Mouse (Mus musculus) ES-Bruce4 (cell line): ENCODE measurements around the gene Prkch. TPM values are rescaled to one million over a fixed set of nuclear protein-coding genes. Genes with fewer than 3 reads are reported as not detected.

Source experiments
- H3K27ac ChIP-seq: 2 replicates; pipeline ENCODE4 v1.5.1; 2012; ENCODE audit warnings: low read length, inconsistent platforms; ENCODE audit not compliant: insufficient read depth
- H3K27me3 ChIP-seq: 2 replicates; pipeline ENCODE4 v1.6.1; 2012; ENCODE audit warnings: mild to moderate bottlenecking, low read length, inconsistent platforms; ENCODE audit not compliant: control insufficient read depth, poor library complexity, insufficient read depth, severe bottlenecking
- H3K36me3 ChIP-seq: 2 replicates; pipeline ENCODE4 v1.6.1; 2012; ENCODE audit warnings: inconsistent platforms, mild to moderate bottlenecking, low read length, moderate library complexity; ENCODE audit not compliant: control insufficient read depth, poor library complexity, insufficient read depth, severe bottlenecking
- H3K4me1 ChIP-seq: one replicate; pipeline ENCODE4 v1.8.1; 2011; ENCODE audit warnings: low read length; ENCODE audit not compliant: control insufficient read depth, insufficient read depth
- H3K4me3 ChIP-seq: 2 replicates; pipeline ENCODE4 v1.5.1; 2011; ENCODE audit warnings: low read depth, mild to moderate bottlenecking, low read length
- H3K9ac ChIP-seq: 2 replicates; pipeline ENCODE4 v1.6.1; 2012; ENCODE audit warnings: low read depth, mild to moderate bottlenecking, inconsistent platforms; ENCODE audit not compliant: poor library complexity, severe bottlenecking
- H3K9me3 ChIP-seq: replicated peaks from 2 replicates; pipeline ENCODE4 v1.6.1; 2012; ENCODE audit warnings: mild to moderate bottlenecking, low read length, inconsistent platforms; ENCODE audit not compliant: control insufficient read depth, poor library complexity, insufficient read depth, severe bottlenecking
- CTCF ChIP-seq: IDR thresholded peaks from one replicate; pipeline ENCODE4 v1.8.1; 2011; ENCODE audit warnings: low read depth, low read length
- EP300 ChIP-seq: IDR thresholded peaks from 2 replicates; pipeline ENCODE4 v1.6.1; 2011; ENCODE audit warnings: low read depth, low read length; ENCODE audit not compliant: insufficient read depth
- POLR2A ChIP-seq: IDR thresholded peaks from one replicate; pipeline ENCODE4 v1.8.1; 2011; ENCODE audit warnings: low read length; ENCODE audit not compliant: insufficient read depth
- polyA plus RNA-seq: library from polyadenylated mRNA; stranded (reverse); fragments of >200 nt; gene quantifications from 2 replicates; pipeline ENCODE4 v1.2.4, GENCODE M21; 2011; ENCODE audit warnings: low read depth; ENCODE audit not compliant: missing spikeins, insufficient read depth, insufficient read length

Gene Prkch
- polyA plus RNA-seq, 1 experiment = 1.8 TPM

DNA sequence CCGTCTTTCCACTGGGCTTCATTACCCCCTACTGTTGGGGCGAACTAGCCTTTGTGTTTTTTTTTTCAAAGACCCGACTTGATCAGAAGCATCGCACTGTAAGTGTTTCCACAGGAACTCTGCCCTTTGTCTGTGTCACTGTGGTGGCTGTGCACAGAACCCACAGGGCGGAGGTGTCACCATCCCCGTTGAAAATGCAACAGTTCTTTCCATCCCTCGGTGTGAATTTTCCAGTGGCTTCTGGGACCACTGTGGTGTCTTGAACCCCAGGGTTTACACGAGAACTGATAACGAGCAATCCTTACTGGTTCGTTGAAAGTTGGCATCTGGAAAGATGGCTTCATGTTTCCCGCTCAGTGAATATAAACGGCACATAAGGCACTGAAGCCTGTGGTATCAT, 20.2 kb downstream of the Prkch start:
- TF ChIP-seq EP300 (no peak), CTCF (no peak), POLR2A (no peak)
- no peaks in the 10 kb centered on the region for H3K9me3 ChIP-seq

DNA sequence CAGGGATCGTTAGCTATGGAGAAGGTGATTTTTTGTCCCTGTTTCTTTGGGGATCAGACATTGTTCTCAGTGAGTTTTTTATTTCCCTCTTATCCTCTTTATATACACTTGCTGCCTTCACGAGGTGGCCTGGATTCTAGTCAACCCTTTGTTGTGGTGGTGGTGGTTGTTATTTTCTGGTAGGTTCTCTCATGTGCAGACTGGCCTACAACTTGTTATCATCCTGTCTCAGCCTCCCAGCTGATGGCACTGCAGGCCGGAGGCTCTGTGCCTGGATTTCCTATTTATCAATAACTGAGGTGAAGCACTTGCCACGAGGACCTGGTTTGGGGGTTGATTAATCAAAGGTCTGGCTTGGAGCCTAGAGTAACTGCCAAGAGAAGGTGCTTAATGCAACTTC, 20.6 kb downstream of the Prkch start:
- TF ChIP-seq EP300 = no peak
- no peak for TF ChIP-seq POLR2A
- no peak for TF ChIP-seq CTCF
- Histone ChIP-seq H3K4me1 (no peaks in the 10 kb centered on the region), H3K9me3 (no peaks in the 10 kb centered on the region), H3K27ac (no peak overlapping the region), H3K9ac (no peak overlapping the region), H3K4me3 (no peak overlapping the region), H3K36me3 (no peaks in the 10 kb centered on the region), H3K27me3 (no peaks in the 10 kb centered on the region; the same call in 1 of the 2 replicates)

More for the DNA sequence above, 20.2 kb downstream of the Prkch start:
- H3K4me3 ChIP-seq = no peak overlapping the region
- no peak overlapping the region for H3K27ac ChIP-seq
- no peaks in the 10 kb centered on the region for H3K36me3 ChIP-seq
- no peaks in the 10 kb centered on the region; the same call in 1 of the 2 replicates for H3K27me3 ChIP-seq
- no peak overlapping the region for H3K9ac ChIP-seq
- no peaks in the 10 kb centered on the region for H3K4me1 ChIP-seq

DNA sequence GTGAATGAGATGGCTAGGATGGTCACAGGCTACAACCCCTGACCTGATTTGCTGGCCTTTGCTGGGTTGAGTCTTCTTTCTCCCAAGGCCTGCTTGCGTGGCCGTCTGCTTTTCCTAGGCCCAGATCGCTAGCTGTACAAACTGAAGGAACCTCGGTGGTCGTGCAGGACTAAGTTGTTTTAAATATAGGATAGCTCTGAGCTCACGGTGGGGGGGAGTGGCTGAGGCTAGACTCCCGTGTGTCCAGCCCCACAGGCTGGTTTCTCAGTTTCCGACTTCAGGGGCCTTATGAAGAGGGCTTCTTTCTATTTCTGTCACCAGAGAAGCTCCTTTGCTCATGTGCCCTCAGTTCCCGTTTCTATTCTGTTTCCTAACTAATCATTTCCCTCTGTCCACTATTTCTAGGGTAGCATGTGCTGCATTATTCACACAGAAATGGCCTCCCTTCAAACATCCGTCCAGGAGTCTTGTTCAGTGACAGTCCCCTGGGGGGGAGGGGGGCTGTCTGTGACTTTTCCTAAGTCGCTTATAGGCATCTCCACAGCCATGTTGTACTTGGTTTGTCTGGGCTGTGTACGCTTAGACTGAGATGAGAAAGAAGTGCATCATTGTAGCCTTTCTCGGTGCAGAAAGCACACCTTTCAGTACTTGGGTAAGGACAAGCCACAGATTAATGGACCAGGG, 22.9 kb downstream of the Prkch start:
- Histone ChIP-seq H3K27me3 (no peaks in the 10 kb centered on the region; the same call in 1 of the 2 replicates), H3K36me3 (no peaks in the 10 kb centered on the region), H3K4me3 (no peak overlapping the region), H3K9ac (no peak overlapping the region), H3K4me1 (no peaks in the 10 kb centered on the region), H3K27ac (no peak overlapping the region), H3K9me3 (no peaks in the 10 kb centered on the region)
- no peak for TF ChIP-seq CTCF

DNA sequence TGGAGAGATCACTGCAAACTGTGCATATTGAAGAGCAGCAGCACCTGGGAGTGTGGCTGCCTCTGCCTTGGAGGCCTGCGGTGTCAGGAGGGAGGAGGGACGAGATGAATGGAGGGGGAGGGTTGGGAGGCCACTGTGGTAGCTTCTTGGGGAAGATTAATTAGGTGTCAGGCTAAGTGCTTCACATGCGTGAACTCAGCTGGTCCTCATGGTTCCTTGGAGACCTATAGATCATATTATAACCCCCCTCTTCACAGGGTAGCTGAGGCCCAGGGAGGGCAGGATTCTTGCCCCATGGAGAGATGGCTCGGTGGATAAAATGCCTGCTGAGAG, 23.4 kb downstream of the Prkch start:
- H3K9ac ChIP-seq = no peak overlapping the region
- H3K27ac ChIP-seq = no peak overlapping the region
- no peaks in the 10 kb centered on the region for H3K4me1 ChIP-seq
- H3K27me3 ChIP-seq = no peaks in the 10 kb centered on the region; the same call in 1 of the 2 replicates
- no peaks in the 10 kb centered on the region for H3K36me3 ChIP-seq
- no peak for TF ChIP-seq CTCF
- TF ChIP-seq EP300 = no peak
- no peak for TF ChIP-seq POLR2A
- H3K4me3 ChIP-seq = no peak overlapping the region
- no peaks in the 10 kb centered on the region for H3K9me3 ChIP-seq

DNA sequence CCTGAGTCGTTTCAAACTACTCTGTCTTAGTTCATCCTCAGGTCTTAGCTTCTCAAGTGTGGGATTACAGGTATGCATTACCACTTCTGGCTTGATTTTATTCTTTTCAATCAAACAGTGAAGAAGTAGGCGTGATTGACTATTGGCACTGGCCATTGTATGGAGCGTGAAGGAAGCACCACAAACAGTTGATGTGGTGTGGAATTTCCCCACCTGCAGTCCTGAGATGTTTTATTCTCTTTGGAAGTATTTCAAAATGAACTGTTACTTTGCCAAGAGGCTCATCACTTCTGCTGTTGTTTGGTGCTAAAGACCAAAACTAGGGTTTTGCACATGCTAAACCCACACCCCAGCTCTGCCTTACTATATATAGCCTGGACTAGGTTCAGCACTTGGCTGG, 24.7 kb downstream of the Prkch start:
- Histone ChIP-seq H3K4me1 (no peaks in the 10 kb centered on the region), H3K9me3 (no peaks in the 10 kb centered on the region), H3K36me3 (no peaks in the 10 kb centered on the region), H3K9ac (no peak overlapping the region), H3K27ac (no peak overlapping the region), H3K4me3 (no peak overlapping the region), H3K27me3 (no peaks in the 10 kb centered on the region; the same call in 1 of the 2 replicates)
- TF ChIP-seq EP300 = no peak
- no peak for TF ChIP-seq CTCF
- no peak for TF ChIP-seq POLR2A

DNA sequence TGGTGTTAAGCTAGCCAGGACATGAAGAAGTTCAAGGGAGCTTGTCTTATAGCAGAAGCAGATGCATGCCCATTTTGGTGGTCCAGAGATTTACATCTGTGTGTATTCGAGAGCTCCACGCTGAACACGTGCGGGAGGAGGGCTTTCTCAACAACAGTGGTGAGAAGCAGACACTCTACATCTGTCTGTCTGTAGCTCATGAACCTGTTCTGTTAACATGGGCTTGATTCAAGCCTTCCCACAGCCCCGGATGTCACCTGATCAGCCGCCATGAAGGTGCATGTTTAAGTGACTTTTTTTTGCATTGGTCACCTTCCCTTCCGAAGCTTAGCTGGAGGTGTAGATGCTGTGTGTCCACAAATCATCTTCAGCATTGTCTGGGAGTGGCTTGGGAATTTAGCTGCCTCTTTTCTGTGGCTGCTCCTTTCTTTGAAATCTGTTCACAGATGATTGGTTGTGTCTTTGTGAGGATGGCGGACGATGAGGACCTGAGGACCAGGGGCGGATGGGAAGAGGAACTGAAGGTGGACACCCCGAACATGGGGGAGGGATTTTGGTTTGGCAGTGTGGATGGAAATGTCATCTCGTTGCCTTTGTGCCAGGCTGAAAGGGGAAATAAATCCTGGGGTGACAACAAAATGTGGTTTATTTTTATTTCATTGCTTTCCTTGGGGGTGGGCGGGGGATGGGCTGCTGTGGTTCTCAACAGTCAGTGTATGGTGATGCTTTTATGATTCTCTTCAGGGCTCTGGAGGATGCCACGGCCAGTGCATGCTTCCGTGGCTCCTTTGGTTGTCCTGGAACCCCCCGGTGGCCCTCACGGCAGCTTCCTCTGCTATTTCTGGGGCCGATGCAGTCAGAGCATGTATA, 25.3 kb downstream of the Prkch start:
- H3K27ac ChIP-seq = no peak overlapping the region
- H3K4me3 ChIP-seq = no peak overlapping the region
- H3K27me3 ChIP-seq = no peaks in the 10 kb centered on the region; the same call in 1 of the 2 replicates
- H3K9me3 ChIP-seq = no peaks in the 10 kb centered on the region
- H3K4me1 ChIP-seq = no peaks in the 10 kb centered on the region
- no peaks in the 10 kb centered on the region for H3K36me3 ChIP-seq
- no peak for TF ChIP-seq CTCF
- no peak for TF ChIP-seq POLR2A
- TF ChIP-seq EP300 = no peak
- no peak overlapping the region for H3K9ac ChIP-seq
